Mouse (Mus musculus) intestine, embryonic 16.5 days (tissue): ENCODE measurements around the gene Lins1. TPM values are rescaled to one million over a fixed set of nuclear protein-coding genes. Genes with fewer than 3 reads are reported as not detected.

ENCODE experiments used
- ATAC-seq: fragments of 200-750 bp; cut with Nextera tagmentation; 2 replicates; pipeline ENCODE4 v1.8.0; 2017; ENCODE audit warnings: moderate TSS enrichment, moderate library complexity
- H3K27ac ChIP-seq: fragments of 300-500 bp; sonication (generic); 2 replicates; pipeline ENCODE4 v1.5.1; 2014; ENCODE audit warnings: mild to moderate bottlenecking, low read length
- H3K27me3 ChIP-seq: fragments of 300-500 bp; sonication (generic); replicated peaks from 2 replicates; pipeline ENCODE4 v1.6.1; 2014; ENCODE audit warnings: low read length, control low read depth, mixed read lengths; ENCODE audit not compliant: control insufficient read depth, insufficient read depth
- H3K36me3 ChIP-seq: fragments of 300-500 bp; sonication (generic); 2 replicates; pipeline ENCODE4 v1.6.1; 2014; ENCODE audit warnings: low read length, control low read depth; ENCODE audit not compliant: control insufficient read depth, insufficient read depth
- H3K4me1 ChIP-seq: fragments of 300-500 bp; sonication (generic); 2 replicates; pipeline ENCODE4 v1.6.1; 2014; ENCODE audit warnings: low read length, control low read depth, mixed read lengths; ENCODE audit not compliant: control insufficient read depth, insufficient read depth
- H3K4me2 ChIP-seq: fragments of 300-500 bp; sonication (generic); 2 replicates; pipeline ENCODE4 v1.6.1; 2014; ENCODE audit warnings: low read depth, low read length, control low read depth
- H3K4me3 ChIP-seq: fragments of 300-500 bp; sonication (generic); 2 replicates; pipeline ENCODE4 v1.5.1; 2014; ENCODE audit warnings: mild to moderate bottlenecking, low read length
- H3K9ac ChIP-seq: fragments of 300-500 bp; sonication (generic); 2 replicates; pipeline ENCODE4 v1.6.1; 2014; ENCODE audit warnings: low read depth, low read length
- H3K9me3 ChIP-seq: fragments of 300-500 bp; sonication (generic); 2 replicates; pipeline ENCODE4 v1.6.1; 2016; ENCODE audit warnings: low read length, control low read depth; ENCODE audit not compliant: control insufficient read depth
- WGBS: fragments of 180-500 bp; shearing (Covaris S2); extraction: QIAGEN DNeasy Blood & Tissue Kit; methylation state at CpG from one replicate; pipeline ENCODE4 v1.1.7; 2014; 5-methylcytosine and 5-hydroxymethylcytosine counted together
- polyA plus RNA-seq: library from polyadenylated mRNA; unstranded; fragments of >200 nt; fragmentation: Nextera tagmentation; extraction: Ambion mirVana; gene quantifications from 2 replicates; pipeline ENCODE4 v1.2.1, GENCODE M21; 2015

Gene Lins1
- polyA plus RNA-seq, 1 experiment from 2014 or later = 11.1 TPM

DNA sequence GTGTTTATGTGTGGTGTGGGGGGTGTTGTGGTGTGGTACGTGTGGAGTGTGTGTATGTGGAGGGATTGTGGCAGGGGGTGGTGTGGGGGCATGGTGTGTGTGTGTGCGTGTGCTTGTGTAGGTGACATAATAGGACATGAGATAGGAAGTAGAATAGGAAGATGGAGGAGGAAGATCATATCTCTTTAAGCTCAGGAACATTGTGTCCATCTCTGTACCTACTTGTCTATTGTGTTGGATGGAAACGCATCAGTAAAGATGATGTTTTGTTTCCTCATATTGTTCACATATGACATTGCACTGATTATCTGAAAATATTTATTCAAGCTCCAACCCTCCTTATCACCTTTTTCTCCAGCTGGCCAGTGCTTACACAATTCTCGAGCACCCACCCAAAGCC is 47.7 kb downstream of the Lins1 start:
- Histone ChIP-seq H3K27ac (no peak overlapping the region), H3K4me2 (no peak overlapping the region), H3K9ac (no peak overlapping the region), H3K9me3 (no peaks in the 10 kb centered on the region), H3K27me3 (no peaks in the 10 kb centered on the region), H3K36me3 (no peaks in the 10 kb centered on the region), H3K4me1 (no peaks in the 10 kb centered on the region), H3K4me3 (no peak overlapping the region)
- no peak for ATAC-seq
- 82% methylated on average over 4 of the region's 4 CpGs for WGBS

DNA sequence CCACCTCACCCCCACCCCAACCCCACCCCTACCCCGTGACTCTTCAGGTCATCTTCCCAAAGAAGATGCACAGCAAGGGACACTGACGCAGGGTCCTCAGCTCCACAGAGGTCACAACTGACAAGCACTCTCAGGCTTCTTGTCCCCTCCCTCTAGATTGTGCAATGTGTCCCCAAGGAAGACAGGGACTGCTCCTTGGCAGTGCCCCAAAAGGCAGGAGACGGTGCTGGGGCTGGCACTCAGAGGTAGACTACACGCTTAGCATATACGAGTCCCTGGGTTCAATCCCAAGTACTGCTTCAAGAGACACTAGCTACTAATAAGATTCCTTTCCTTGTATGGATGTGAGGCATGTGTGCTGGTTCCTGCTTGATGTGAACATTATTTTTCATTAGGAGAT is 51.3 kb downstream of the Lins1 start:
- WGBS = 76% methylated on average over 5 of the region's 5 CpGs
- no peaks in the 10 kb centered on the region for H3K27me3 ChIP-seq
- H3K27ac ChIP-seq = no peak overlapping the region
- no peak overlapping the region for H3K4me3 ChIP-seq
- H3K9me3 ChIP-seq = no peaks in the 10 kb centered on the region
- no peak for ATAC-seq
- no peak overlapping the region for H3K9ac ChIP-seq
- H3K4me1 ChIP-seq = no peaks in the 10 kb centered on the region
- no peak overlapping the region for H3K4me2 ChIP-seq
- H3K36me3 ChIP-seq = no peaks in the 10 kb centered on the region

DNA sequence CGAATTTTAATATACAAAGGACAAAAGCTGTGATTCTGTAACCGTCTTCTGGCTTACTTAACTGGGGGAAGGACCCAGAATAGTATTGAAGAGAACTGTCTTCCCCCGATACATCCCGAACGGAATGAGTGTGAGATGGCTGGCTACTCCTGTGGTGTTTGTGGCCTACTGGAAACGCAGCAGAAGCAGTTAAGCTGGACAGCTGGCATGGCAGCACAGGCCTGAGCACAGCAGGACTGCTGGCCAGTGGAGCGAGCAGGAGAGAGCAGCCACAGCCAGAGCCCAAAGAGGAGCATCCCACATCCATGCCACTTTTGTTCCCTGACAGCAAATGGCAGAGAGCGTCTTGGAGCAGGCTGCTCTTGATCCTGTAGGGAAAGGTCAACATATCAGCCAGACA is 51.7 kb downstream of the Lins1 start:
- Histone ChIP-seq H3K27ac (no peak overlapping the region), H3K4me3 (no peak overlapping the region), H3K4me1 (no peaks in the 10 kb centered on the region), H3K9ac (no peak overlapping the region), H3K9me3 (no peaks in the 10 kb centered on the region), H3K27me3 (no peaks in the 10 kb centered on the region), H3K36me3 (no peaks in the 10 kb centered on the region), H3K4me2 (no peak overlapping the region)
- 74% methylated on average over 8 of the region's 8 CpGs for WGBS
- ATAC-seq = no peak

DNA sequence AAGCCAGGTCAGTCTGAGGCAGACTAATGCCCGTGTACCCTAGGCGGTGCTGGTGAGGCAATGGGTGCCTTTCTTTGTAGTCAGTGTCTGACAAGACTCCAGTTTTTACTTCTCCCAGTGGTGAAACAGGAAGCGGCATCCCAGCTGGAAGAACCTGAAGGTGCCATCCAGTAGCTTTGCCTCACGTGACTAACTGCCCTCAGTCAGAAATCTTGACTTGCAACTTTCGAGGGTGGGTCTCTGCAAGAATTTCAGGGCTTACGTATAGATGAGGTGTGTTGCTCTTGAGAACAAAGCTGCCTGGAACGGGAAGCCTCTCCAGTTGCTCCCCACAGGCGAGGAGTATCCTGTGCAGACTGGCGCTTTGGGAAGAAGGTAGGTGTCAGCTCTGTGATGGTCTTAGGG is 53.7 kb downstream of the Lins1 start, which contains the start of gene Cers3:
Gene Cers3 (plus strand): TSS at position 128 of the 405 bp plus-strand sequence.
- Histone ChIP-seq H3K4me3 (no peak within 1 kb of the TSS), H3K4me2 (no peak within 1 kb of the TSS), H3K36me3 (no peaks in the 10 kb centered on the region), H3K4me1 (no peaks in the 10 kb centered on the region), H3K27me3 (no peaks in the 10 kb centered on the region), H3K9me3 (no peaks in the 10 kb centered on the region), H3K27ac (no peak within 1 kb of the TSS), H3K9ac (no peak within 1 kb of the TSS)
- ATAC-seq = peak; percentile 50
- 58% methylated on average over 9 of the region's 9 CpGs for WGBS

DNA sequence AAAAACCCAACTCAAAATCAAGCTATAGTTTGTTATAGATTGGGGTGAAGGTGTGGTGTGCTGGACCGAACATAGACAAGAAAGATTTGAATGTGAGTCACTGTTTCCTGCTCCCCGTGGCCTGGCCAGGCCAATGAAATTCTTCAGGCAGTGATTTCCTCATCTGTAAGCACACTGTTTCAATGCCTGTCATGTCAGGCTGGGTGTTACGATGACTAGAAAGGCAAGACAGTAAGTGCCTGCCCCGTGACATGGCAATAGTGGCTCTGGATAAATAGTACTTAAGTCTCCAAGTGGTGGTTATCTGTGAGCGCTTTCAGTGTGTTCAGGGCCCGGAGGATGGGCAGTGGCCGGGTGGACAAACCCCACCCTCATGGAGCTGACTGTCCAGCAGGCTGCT is 57.3 kb downstream of the Lins1 start:
- Histone ChIP-seq H3K4me3 (no peak overlapping the region), H3K9me3 (no peaks in the 10 kb centered on the region), H3K27me3 (no peaks in the 10 kb centered on the region), H3K36me3 (no peaks in the 10 kb centered on the region), H3K9ac (no peak overlapping the region), H3K4me2 (no peak overlapping the region), H3K27ac (no peak overlapping the region), H3K4me1 (no peaks in the 10 kb centered on the region)
- 73% methylated on average over 7 of the region's 7 CpGs for whole genome bisulfite sequencing
- ATAC-seq = no peak

DNA sequence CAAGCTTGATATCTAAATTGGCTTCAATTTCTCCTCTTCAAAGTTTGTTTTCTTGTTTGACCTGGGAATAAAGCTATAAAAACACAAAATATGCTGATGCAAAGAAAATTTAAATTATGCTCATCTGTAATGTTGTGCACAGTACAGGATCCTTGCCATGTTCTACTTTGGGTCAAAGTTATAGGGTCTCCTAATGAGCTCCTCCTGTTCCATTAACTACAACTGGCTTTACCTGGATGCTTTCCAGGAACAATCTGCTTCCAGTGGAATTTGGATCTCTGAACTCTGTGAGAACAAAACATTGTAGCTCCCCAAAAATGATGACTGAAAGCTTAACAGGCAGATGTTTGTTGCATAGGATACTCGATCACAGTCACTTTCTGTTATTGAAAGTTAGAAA is 60.3 kb downstream of the Lins1 start:
- Histone ChIP-seq H3K9me3 (no peaks in the 10 kb centered on the region), H3K36me3 (no peaks in the 10 kb centered on the region), H3K4me1 (no peaks in the 10 kb centered on the region), H3K4me2 (no peak overlapping the region), H3K27me3 (no peaks in the 10 kb centered on the region), H3K4me3 (no peak overlapping the region), H3K9ac (no peak overlapping the region), H3K27ac (no peak overlapping the region)
- no peak for ATAC-seq
- 71% methylated on average over 1 of the region's 1 CpGs for WGBS

DNA sequence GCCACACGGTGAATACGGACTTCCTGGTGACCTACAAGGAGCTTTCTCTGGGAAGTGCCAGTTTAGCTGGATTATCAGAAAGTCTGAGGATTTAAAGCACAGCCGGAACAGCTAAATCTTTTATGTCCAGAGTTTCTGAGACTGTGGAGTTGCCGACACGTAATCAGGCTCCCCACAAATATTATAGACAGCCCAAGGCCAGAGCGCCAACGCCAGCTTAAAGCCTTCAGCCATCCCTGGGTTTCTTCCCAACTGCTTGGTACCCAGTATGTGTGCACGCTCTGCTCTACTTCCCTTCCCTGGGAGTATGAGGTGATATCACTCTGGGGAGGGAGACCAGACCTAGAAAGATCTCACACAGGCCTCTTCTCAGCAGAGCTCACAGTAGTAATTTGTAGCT is 64.1 kb downstream of the Lins1 start:
- Histone ChIP-seq H3K9ac (no peak overlapping the region), H3K9me3 (no peaks in the 10 kb centered on the region), H3K4me1 (no peaks in the 10 kb centered on the region), H3K36me3 (no peaks in the 10 kb centered on the region), H3K27ac (no peak overlapping the region), H3K4me2 (no peak overlapping the region), H3K4me3 (no peak overlapping the region), H3K27me3 (no peaks in the 10 kb centered on the region)
- 75% methylated on average over 8 of the region's 8 CpGs for WGBS
- ATAC-seq = no peak

DNA sequence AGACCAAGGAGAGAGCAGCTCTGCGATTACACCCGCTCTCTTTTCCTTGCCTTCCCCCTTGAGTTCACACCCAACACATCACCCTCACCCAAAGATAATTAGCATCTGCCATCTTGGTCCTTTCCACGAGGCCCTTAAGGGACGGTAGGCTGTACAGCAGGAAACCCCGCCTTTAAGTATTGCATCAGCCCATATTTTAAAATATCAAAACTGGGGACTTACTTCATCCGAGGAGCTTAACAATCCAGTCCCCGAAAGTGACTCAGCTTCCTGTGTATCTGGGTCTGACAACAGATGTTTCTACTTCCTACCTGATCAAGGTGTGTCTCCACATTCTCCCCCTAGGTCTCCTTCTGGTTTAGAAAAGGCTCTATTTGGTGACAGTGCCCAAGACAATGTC is 65.9 kb downstream of the Lins1 start:
- no peak overlapping the region for H3K27ac ChIP-seq
- 80% methylated on average over 7 of the region's 7 CpGs for WGBS

More for the DNA sequence above, 65.9 kb downstream of the Lins1 start:
- no peak for ATAC-seq
- H3K9me3 ChIP-seq = no peaks in the 10 kb centered on the region
- H3K27me3 ChIP-seq = no peaks in the 10 kb centered on the region
- no peaks in the 10 kb centered on the region for H3K36me3 ChIP-seq
- H3K4me2 ChIP-seq = no peak overlapping the region
- no peaks in the 10 kb centered on the region for H3K4me1 ChIP-seq
- no peak overlapping the region for H3K4me3 ChIP-seq
- no peak overlapping the region for H3K9ac ChIP-seq

Other genes with a start within 250 kb of the Lins1 start
- gene Asb7, start 293 bp upstream of the Lins1 start, polyA plus RNA-seq = 10.2 and 10.3 TPM in 2 replicates
- 0.84 and 1.4 TPM in 2 replicates for gene Cers3, start 53.6 kb downstream of the Lins1 start, polyA plus RNA-seq
- 3.0 and 3.7 TPM in 2 replicates for gene Adamts17, start 149.8 kb downstream of the Lins1 start, polyA plus RNA-seq